Mouse (Mus musculus) CH12.LX (cell line): ENCODE results near the gene Zdhhc23. TPM values are rescaled to one million over a fixed set of nuclear protein-coding genes. Genes with fewer than 3 reads are reported as not detected.

Experiments used
- DNase-seq: peaks from one replicate; pipeline ENCODE4 v3.0.0-alpha.2; 2013; ENCODE audit errors: extremely low read depth
- H3K27ac ChIP-seq: 2 replicates; pipeline ENCODE4 v1.5.1; 2012; ENCODE audit warnings: low read depth, mild to moderate bottlenecking, control low read depth, moderate library complexity; ENCODE audit not compliant: insufficient read depth
- H3K27me3 ChIP-seq: replicated peaks from 2 replicates; pipeline ENCODE3; 2012; ENCODE audit warnings: inconsistent platforms
- H3K36me3 ChIP-seq, 2 experiments: replicated peaks in 1 of 2; 2 replicates each; pipeline versions ENCODE3 to v1.6.1; 2012; ENCODE audit warnings: inconsistent platforms in 1 of 2, low read length in 1 of 2, mild to moderate bottlenecking in 1 of 2, mixed read lengths in 1 of 2, moderate library complexity in 1 of 2; ENCODE audit not compliant: control insufficient read depth in 1 of 2, insufficient read depth in 1 of 2
- H3K4me1 ChIP-seq, 2 experiments: 2 replicates each; pipeline ENCODE4 v1.6.1; 2012; ENCODE audit warnings: inconsistent platforms in 1 of 2, moderate library complexity in 1 of 2; ENCODE audit not compliant: insufficient read depth in 2 of 2, control insufficient read depth in 1 of 2
- H3K4me2 ChIP-seq: 2 replicates; pipeline ENCODE4 v1.6.1; 2012; ENCODE audit warnings: low read depth, mild to moderate bottlenecking, control low read depth; ENCODE audit not compliant: poor library complexity, insufficient read depth, severe bottlenecking
- H3K4me3 ChIP-seq, 3 experiments: fragments of 150-350 bp in 1 of 3; sonication (generic) in 1 of 3; replicated peaks in 1 of 3; 2 replicates each; pipeline versions ENCODE3 to v1.5.1; 2011 to 2012; ENCODE audit warnings: low read depth in 2 of 3, low read length in 2 of 3, mild to moderate bottlenecking in 2 of 3, moderate library complexity in 2 of 3, control low read depth in 1 of 3, improper control_type of control experiment in 1 of 3, inconsistent platforms in 1 of 3, mixed read lengths in 1 of 3; ENCODE audit not compliant: poor library complexity in 1 of 3
- H3K79me2 ChIP-seq: replicated peaks from 2 replicates; pipeline ENCODE4 v1.6.1; 2012; ENCODE audit warnings: mild to moderate bottlenecking, moderate library complexity; ENCODE audit not compliant: control insufficient read depth, poor library complexity, insufficient read depth, severe bottlenecking; ENCODE audit errors: extremely low read depth
- H3K9ac ChIP-seq: 2 replicates; pipeline ENCODE4 v1.6.1; 2012; ENCODE audit warnings: low read depth, mild to moderate bottlenecking, control low read depth, moderate library complexity; ENCODE audit not compliant: insufficient read depth
- H3K9me3 ChIP-seq: replicated peaks from 2 replicates; pipeline ENCODE3; 2012; ENCODE audit warnings: low read length, inconsistent platforms, mixed read lengths
- BHLHE40 ChIP-seq: IDR thresholded peaks from 2 replicates; pipeline ENCODE4 v1.6.1; 2011; ENCODE audit warnings: mild to moderate bottlenecking, low read depth, low read length, improper control_type of control experiment
- CHD1 ChIP-seq: IDR thresholded peaks from 2 replicates; pipeline ENCODE4 v1.6.1; 2012; ENCODE audit warnings: low read depth, low read length, improper control_type of control experiment, inconsistent platforms
- CHD2 ChIP-seq: IDR thresholded peaks from 2 replicates; pipeline ENCODE4 v1.6.1; 2011; ENCODE audit warnings: low read length, improper control_type of control experiment
- IRF4 ChIP-seq: IDR thresholded peaks from 2 replicates; pipeline ENCODE4 v1.6.1; 2014; ENCODE audit warnings: low read depth, mild to moderate bottlenecking, inconsistent platforms, low read length, improper control_type of control experiment
- MAFK ChIP-seq: IDR thresholded peaks from 2 replicates; pipeline ENCODE4 v1.6.1; 2011; ENCODE audit warnings: low read length, improper control_type of control experiment; ENCODE audit not compliant: insufficient replicate concordance
- MAX ChIP-seq: IDR thresholded peaks from 2 replicates; pipeline ENCODE4 v1.6.1; 2011; ENCODE audit warnings: low read length, improper control_type of control experiment
- MEF2A ChIP-seq: IDR thresholded peaks from 2 replicates; pipeline ENCODE4 v1.6.1; 2014; ENCODE audit warnings: low read depth, mild to moderate bottlenecking, inconsistent platforms, low read length, improper control_type of control experiment, borderline replicate concordance
- MXI1 ChIP-seq: IDR thresholded peaks from 2 replicates; pipeline ENCODE4 v1.6.1; 2011; ENCODE audit warnings: mild to moderate bottlenecking, low read depth, low read length, improper control_type of control experiment
- MYC ChIP-seq: IDR thresholded peaks from 2 replicates; pipeline ENCODE4 v1.6.1; 2011; ENCODE audit warnings: low read depth, mild to moderate bottlenecking, improper control_type of control experiment, low read length
- NELFE ChIP-seq: IDR thresholded peaks from 2 replicates; pipeline ENCODE4 v1.6.1; 2011; ENCODE audit warnings: low read depth, low read length, improper control_type of control experiment
- NRF1 ChIP-seq: IDR thresholded peaks from 2 replicates; pipeline ENCODE4 v1.6.1; 2014; ENCODE audit warnings: low read depth, mild to moderate bottlenecking, inconsistent platforms, low read length, improper control_type of control experiment, moderate library complexity
- POLR2A ChIP-seq: IDR thresholded peaks from 2 replicates; pipeline ENCODE4 v1.6.1; 2011; ENCODE audit warnings: low read depth, mild to moderate bottlenecking, improper control_type of control experiment, low read length
- POLR2AphosphoS2 ChIP-seq: IDR thresholded peaks from 2 replicates; pipeline ENCODE4 v1.6.1; 2011; ENCODE audit warnings: low read depth, low read length, improper control_type of control experiment
- RAD21 ChIP-seq: IDR thresholded peaks from 2 replicates; pipeline ENCODE4 v1.6.1; 2011; ENCODE audit warnings: low read depth, mild to moderate bottlenecking, low read length, improper control_type of control experiment, moderate library complexity
- RCOR1 ChIP-seq: conservative IDR thresholded peaks from 2 replicates; pipeline ENCODE4 v1.6.1; 2012; ENCODE audit warnings: low read depth, mild to moderate bottlenecking, inconsistent platforms, low read length, improper control_type of control experiment
- SIN3A ChIP-seq: IDR thresholded peaks from 2 replicates; pipeline ENCODE4 v1.6.1; 2012; ENCODE audit warnings: low read length, improper control_type of control experiment, inconsistent platforms
- SMC3 ChIP-seq: IDR thresholded peaks from 2 replicates; pipeline ENCODE4 v1.6.1; 2011; ENCODE audit warnings: low read depth, low read length, improper control_type of control experiment
- TBP ChIP-seq: conservative IDR thresholded peaks from 2 replicates; pipeline ENCODE4 v1.6.1; 2011; ENCODE audit warnings: low read depth, low read length, improper control_type of control experiment
- UBTF ChIP-seq: IDR thresholded peaks from 2 replicates; pipeline ENCODE4 v1.6.1; 2012; ENCODE audit warnings: low read depth, mild to moderate bottlenecking, inconsistent platforms, low read length, improper control_type of control experiment, moderate library complexity
- ZC3H11A ChIP-seq: IDR thresholded peaks from 2 replicates; pipeline ENCODE4 v1.6.1; 2012; ENCODE audit warnings: low read depth, mild to moderate bottlenecking, inconsistent platforms, low read length, improper control_type of control experiment
- ZKSCAN1 ChIP-seq: IDR thresholded peaks from 2 replicates; pipeline ENCODE4 v1.6.1; 2012; ENCODE audit warnings: low read depth, inconsistent platforms, low read length, improper control_type of control experiment, borderline replicate concordance
- ZNF384 ChIP-seq: IDR thresholded peaks from 2 replicates; pipeline ENCODE4 v1.6.1; 2012; ENCODE audit warnings: low read depth, low read length, improper control_type of control experiment, inconsistent platforms
- dilution Hi-C: fragments of 300-500 bp; cut with MboI; formaldehyde crosslinking; loops from 2 replicates; pipeline ENCODE4 v1.14.3; 2020; ENCODE audit warnings: low sequenced_read_pairs; ENCODE audit not compliant: extremely low pct_unique_long_range_greater_than_20kb, extremely low pct_ligation_motif_present
- in situ Hi-C: fragments of 300-500 bp; cut with MboI; formaldehyde crosslinking; loops from 3 replicates; pipeline ENCODE4 v1.14.3; 2019; ENCODE audit warnings: low sequenced_read_pairs, low pct_ligation_motif_present, low pct_unique_long_range_greater_than_20kb, mixed read lengths
- polyA plus RNA-seq: library from polyadenylated mRNA; unstranded; fragments of >175 nt; gene quantifications from 2 replicates; pipeline ENCODE4 v1.2.1, GENCODE M21; 2012; ENCODE audit warnings: low read depth; ENCODE audit not compliant: insufficient read length
- total RNA-seq, 2 experiments: library from RNA; depleted of rRNA; stranded (reverse); fragments of 300-350 nt in 1 of 2; fragments of >200 nt in 1 of 2; gene quantifications; 2 replicates each; pipeline ENCODE4 v1.2.3; 2012 to 2014

Zdhhc23 gene
- total and polyA plus RNA-seq, 3 experiments = 0.20 to 0.68 (median 0.46) TPM

DNA sequence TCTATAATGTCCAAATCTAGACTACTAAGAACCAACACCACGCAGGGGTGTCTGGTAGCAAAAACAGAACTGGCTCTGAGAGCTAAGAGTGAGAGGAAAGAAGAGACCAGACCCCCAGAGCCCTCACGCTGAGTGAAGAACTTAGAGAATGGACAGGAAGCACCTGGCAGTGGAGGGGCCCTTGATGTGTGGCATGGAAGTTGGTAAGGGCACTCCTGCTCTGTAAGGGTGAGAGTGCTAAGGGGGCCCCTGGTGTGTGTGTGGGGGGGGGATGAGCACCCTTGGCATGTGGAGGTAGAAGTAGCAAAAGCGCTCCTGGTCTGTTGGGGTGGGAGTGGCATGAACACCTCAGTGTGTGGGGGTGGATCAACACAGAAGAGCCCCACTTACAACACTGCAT lies 9.2 kb downstream of the Zdhhc23 start:
- peaks cover 0 to 13% of the 10 kb centered on the region in 2 experiments for H3K36me3 ChIP-seq
- in situ Hi-C loops = no loop called here
- H3K4me1 ChIP-seq = peaks cover 0 to 6% of the 10 kb centered on the region in 2 experiments; a peak in 2 of 4 replicates
- H3K4me3 ChIP-seq = no peak overlapping the region
- no peaks in the 10 kb centered on the region for H3K9me3 ChIP-seq
- H3K27ac ChIP-seq = no peak overlapping the region
- no peak overlapping the region for H3K4me2 ChIP-seq
- no peaks in the 10 kb centered on the region for H3K27me3 ChIP-seq
- TF ChIP-seq TBP (no peak), POLR2AphosphoS2 (no peak), CHD2 (no peak), SMC3 (no peak), SIN3A (no peak), MYC (no peak), UBTF (no peak), BHLHE40 (no peak), RAD21 (no peak), ZC3H11A (no peak), NELFE (no peak), IRF4 (no peak)
- TF ChIP-seq, all 38 proteins: peak for 0
- Histone ChIP-seq H3K79me2 (no peaks in the 10 kb centered on the region), H3K9ac (no peak overlapping the region)
- DNase-seq = no peak
- dilution Hi-C loops = no loop called here

- Histone ChIP-seq H3K4me3 (no peak overlapping the region), H3K27me3 (no peaks in the 10 kb centered on the region), H3K36me3 (peaks cover 11 to 51% of the 10 kb centered on the region in 2 experiments), H3K9ac (no peak overlapping the region), H3K4me1 (peaks cover 0 to 26% of the 10 kb centered on the region in 2 experiments; a peak in 2 of 4 replicates), H3K79me2 (no peaks in the 10 kb centered on the region), H3K27ac (no peak overlapping the region), H3K9me3 (no peaks in the 10 kb centered on the region), H3K4me2 (no peak overlapping the region)
- TF ChIP-seq MAFK = no peak
- TF ChIP-seq SIN3A = no peak
- no peak for TF ChIP-seq MEF2A
- no peak for TF ChIP-seq POLR2A
- TF ChIP-seq ZNF384 = no peak
- no peak for TF ChIP-seq RCOR1
- TF ChIP-seq CHD1 = no peak
- TF ChIP-seq SMC3 = no peak
- no peak for TF ChIP-seq RAD21
- TF ChIP-seq UBTF = no peak
- no peak for TF ChIP-seq MAX
- no peak for TF ChIP-seq MYC
- no peak for TF ChIP-seq MXI1
- no peak for TF ChIP-seq ZKSCAN1
- no peak for TF ChIP-seq NRF1
- dilution Hi-C loops (no loop called here), in situ Hi-C loops (no loop called here)
- DNase-seq = no peak
Observed at GRCm38 (mm10) chr16:43965781-43966389, 13.7 kb downstream of the Zdhhc23 start.
